Mouse (Mus musculus): ENCODE results near the gene Msi2. TPM values are rescaled to one million over a fixed set of nuclear protein-coding genes. Genes with fewer than 3 reads are reported as not detected.

The Msi2 gene
- polyA plus RNA-seq, 1 experiment from 2014 or later = 17.9 TPM

- H3K4me1 ChIP-seq (ENCODE audit: control insufficient read depth, insufficient read depth, low read length) = no peaks in the 10 kb centered on the region
- WGBS = 83% methylated on average over 6 of the region's 6 CpGs
- H3K36me3 ChIP-seq (ENCODE audit: control insufficient read depth, insufficient read depth, low read length) = no peaks in the 10 kb centered on the region
- no peak overlapping the region for H3K9ac ChIP-seq (replicated peaks; ENCODE audit: low read depth, low read length)
- H3K27me3 ChIP-seq (ENCODE audit: control insufficient read depth, insufficient read depth, low read length) = no peaks in the 10 kb centered on the region
- no peak overlapping the region for H3K4me2 ChIP-seq (replicated peaks; ENCODE audit: low read depth, low read length)
- H3K27ac ChIP-seq (ENCODE audit: low read length) = no peak overlapping the region
- H3K4me3 ChIP-seq (ENCODE audit: low read depth, low read length) = no peak overlapping the region
- no peaks in the 10 kb centered on the region for H3K9me3 ChIP-seq (ENCODE audit: control insufficient read depth, low read depth, low read length)
- no peak for ATAC-seq (ENCODE audit: insufficient number of reproducible peaks, insufficient read depth, low FRiP score, low read depth)
Observed at GRCm38 (mm10) chr11:88305759-88306158, 412.6 kb downstream of the Msi2 start.

GRCm38 (mm10) chr11:88301619-88302018 is 416.7 kb downstream of the Msi2 start:
- Histone ChIP-seq H3K4me1 (ENCODE audit: control insufficient read depth, insufficient read depth, low read length) (peaks cover 5% of the 10 kb centered on the region; the same call in 1 of the 2 replicates), H3K4me3 (ENCODE audit: low read depth, low read length) (no peak overlapping the region), H3K36me3 (ENCODE audit: control insufficient read depth, insufficient read depth, low read length) (no peaks in the 10 kb centered on the region), H3K4me2 (replicated peaks; ENCODE audit: low read depth, low read length) (no peak overlapping the region), H3K9ac (replicated peaks; ENCODE audit: low read depth, low read length) (no peak overlapping the region), H3K27ac (ENCODE audit: low read length) (no peak overlapping the region), H3K9me3 (ENCODE audit: control insufficient read depth, low read depth, low read length) (no peaks in the 10 kb centered on the region), H3K27me3 (ENCODE audit: control insufficient read depth, insufficient read depth, low read length) (no peaks in the 10 kb centered on the region)
- WGBS = 51% methylated on average over 6 of the region's 6 CpGs
- ATAC-seq (ENCODE audit: insufficient number of reproducible peaks, insufficient read depth, low FRiP score, low read depth) = no peak

GRCm38 (mm10) chr11:88299345-88299744 is 419.0 kb downstream of the Msi2 start:
- no peaks in the 10 kb centered on the region for H3K36me3 ChIP-seq (ENCODE audit: control insufficient read depth, insufficient read depth, low read length)
- 67% methylated on average over 4 of the region's 4 CpGs for WGBS
- no peaks in the 10 kb centered on the region for H3K9me3 ChIP-seq (ENCODE audit: control insufficient read depth, low read depth, low read length)
- ATAC-seq (ENCODE audit: insufficient number of reproducible peaks, insufficient read depth, low FRiP score, low read depth) = no peak
- H3K27ac ChIP-seq (ENCODE audit: low read length) = no peak overlapping the region
- H3K4me2 ChIP-seq (replicated peaks; ENCODE audit: low read depth, low read length) = no peak overlapping the region
- H3K4me3 ChIP-seq (ENCODE audit: low read depth, low read length) = no peak overlapping the region
- H3K27me3 ChIP-seq (ENCODE audit: control insufficient read depth, insufficient read depth, low read length) = no peaks in the 10 kb centered on the region
- H3K4me1 ChIP-seq (ENCODE audit: control insufficient read depth, insufficient read depth, low read length) = peaks cover 7% of the 10 kb centered on the region; the same call in 1 of the 2 replicates
- no peak overlapping the region for H3K9ac ChIP-seq (replicated peaks; ENCODE audit: low read depth, low read length)

GRCm38 (mm10) chr11:88297526-88297925 is 420.8 kb downstream of the Msi2 start:
- H3K4me2 ChIP-seq (replicated peaks; ENCODE audit: low read depth, low read length) = no peak overlapping the region
- ATAC-seq (ENCODE audit: insufficient number of reproducible peaks, insufficient read depth, low FRiP score, low read depth) = no peak
- H3K4me3 ChIP-seq (ENCODE audit: low read depth, low read length) = no peak overlapping the region
- H3K36me3 ChIP-seq (ENCODE audit: control insufficient read depth, insufficient read depth, low read length) = no peaks in the 10 kb centered on the region
- H3K27ac ChIP-seq (ENCODE audit: low read length) = no peak overlapping the region
- no peaks in the 10 kb centered on the region for H3K9me3 ChIP-seq (ENCODE audit: control insufficient read depth, low read depth, low read length)
- WGBS = 35% methylated on average over 4 of the region's 4 CpGs
- H3K9ac ChIP-seq (replicated peaks; ENCODE audit: low read depth, low read length) = no peak overlapping the region
- H3K4me1 ChIP-seq (ENCODE audit: control insufficient read depth, insufficient read depth, low read length) = peaks cover 11% of the 10 kb centered on the region; the same call in 1 of the 2 replicates
- H3K27me3 ChIP-seq (ENCODE audit: control insufficient read depth, insufficient read depth, low read length) = 0 out of 2 replicates have a peak, but pooled peaks cover 4% of the 10 kb centered on the region

- Histone ChIP-seq H3K9ac (replicated peaks; ENCODE audit: low read depth, low read length) (no peak overlapping the region), H3K4me3 (ENCODE audit: low read depth, low read length) (no peak overlapping the region)
Observed at GRCm38 (mm10) chr11:88295298-88295697, 423.0 kb downstream of the Msi2 start.

GRCm38 (mm10) chr11:88294394-88294710 is 424.0 kb downstream of the Msi2 start:
- Histone ChIP-seq H3K4me3 (ENCODE audit: low read depth, low read length) (0 out of 2 replicates have a peak overlapping the region, but pooled peaks have one; percentile 5), H3K4me2 (replicated peaks; ENCODE audit: low read depth, low read length) (peak overlapping the region; percentile 26)

More at GRCm38 (mm10) chr11:88295298-88295697, 423.0 kb downstream of the Msi2 start:
- Histone ChIP-seq H3K27ac (ENCODE audit: low read length) (no peak overlapping the region), H3K4me1 (ENCODE audit: control insufficient read depth, insufficient read depth, low read length) (peaks cover 11% of the 10 kb centered on the region; the same call in 1 of the 2 replicates), H3K4me2 (replicated peaks; ENCODE audit: low read depth, low read length) (no peak overlapping the region), H3K36me3 (ENCODE audit: control insufficient read depth, insufficient read depth, low read length) (no peaks in the 10 kb centered on the region), H3K27me3 (ENCODE audit: control insufficient read depth, insufficient read depth, low read length) (0 out of 2 replicates have a peak, but pooled peaks cover 4% of the 10 kb centered on the region), H3K9me3 (ENCODE audit: control insufficient read depth, low read depth, low read length) (no peaks in the 10 kb centered on the region)
- no peak for ATAC-seq (ENCODE audit: insufficient number of reproducible peaks, insufficient read depth, low FRiP score, low read depth)
- WGBS = 50% methylated on average over 5 of the region's 5 CpGs

GRCm38 (mm10) chr11:88293631-88294393 is 424.5 kb downstream of the Msi2 start, which contains the start of gene Ccdc182:
Gene Ccdc182 (plus strand): TSS chr11:88294058.
- H3K27ac ChIP-seq (ENCODE audit: low read length) = no peak within 1 kb of the TSS
- 0 out of 2 replicates have a peak within 1 kb of the TSS, but pooled peaks have one; percentile 10 for H3K9ac ChIP-seq (replicated peaks; ENCODE audit: low read depth, low read length)
- H3K27me3 ChIP-seq (ENCODE audit: control insufficient read depth, insufficient read depth, low read length) = 0 out of 2 replicates have a peak, but pooled peaks cover 4% of the 10 kb centered on the region
- H3K4me1 ChIP-seq (ENCODE audit: control insufficient read depth, insufficient read depth, low read length) = peaks cover 11% of the 10 kb centered on the region; the same call in 1 of the 2 replicates
- no peak for ATAC-seq (ENCODE audit: insufficient number of reproducible peaks, insufficient read depth, low FRiP score, low read depth)
- H3K36me3 ChIP-seq (ENCODE audit: control insufficient read depth, insufficient read depth, low read length) = no peaks in the 10 kb centered on the region
- 0 out of 2 replicates have a peak within 1 kb of the TSS, but pooled peaks have one; percentile 5 for H3K4me3 ChIP-seq (ENCODE audit: low read depth, low read length)
- no peaks in the 10 kb centered on the region for H3K9me3 ChIP-seq (ENCODE audit: control insufficient read depth, low read depth, low read length)
- peak within 1 kb of the TSS; percentile 26 for H3K4me2 ChIP-seq (replicated peaks; ENCODE audit: low read depth, low read length)
- 47% methylated on average over 20 of the region's 20 CpGs for WGBS

More at GRCm38 (mm10) chr11:88294394-88294710, 424.0 kb downstream of the Msi2 start:
- Histone ChIP-seq H3K9ac (replicated peaks; ENCODE audit: low read depth, low read length) (0 out of 2 replicates have a peak overlapping the region, but pooled peaks have one; percentile 10), H3K9me3 (ENCODE audit: control insufficient read depth, low read depth, low read length) (no peaks in the 10 kb centered on the region), H3K27ac (ENCODE audit: low read length) (no peak overlapping the region), H3K36me3 (ENCODE audit: control insufficient read depth, insufficient read depth, low read length) (no peaks in the 10 kb centered on the region), H3K27me3 (ENCODE audit: control insufficient read depth, insufficient read depth, low read length) (0 out of 2 replicates have a peak, but pooled peaks cover 4% of the 10 kb centered on the region), H3K4me1 (ENCODE audit: control insufficient read depth, insufficient read depth, low read length) (peaks cover 11% of the 10 kb centered on the region; the same call in 1 of the 2 replicates)
- whole genome bisulfite sequencing = 41% methylated on average over 17 of the region's 17 CpGs
- no peak for ATAC-seq (ENCODE audit: insufficient number of reproducible peaks, insufficient read depth, low FRiP score, low read depth)

- Histone ChIP-seq H3K4me1 (ENCODE audit: control insufficient read depth, insufficient read depth, low read length) (0 out of 2 replicates have a peak, but pooled peaks cover 6% of the 10 kb centered on the region), H3K27ac (ENCODE audit: low read length) (no peak overlapping the region), H3K9ac (replicated peaks; ENCODE audit: low read depth, low read length) (no peak overlapping the region), H3K4me2 (replicated peaks; ENCODE audit: low read depth, low read length) (no peak overlapping the region), H3K36me3 (ENCODE audit: control insufficient read depth, insufficient read depth, low read length) (no peaks in the 10 kb centered on the region), H3K4me3 (ENCODE audit: low read depth, low read length) (no peak overlapping the region), H3K27me3 (ENCODE audit: control insufficient read depth, insufficient read depth, low read length) (0 out of 2 replicates have a peak, but pooled peaks cover 4% of the 10 kb centered on the region), H3K9me3 (ENCODE audit: control insufficient read depth, low read depth, low read length) (no peaks in the 10 kb centered on the region)
- WGBS = 44% methylated on average over 4 of the region's 4 CpGs
- ATAC-seq (ENCODE audit: insufficient number of reproducible peaks, insufficient read depth, low FRiP score, low read depth) = no peak
Observed at GRCm38 (mm10) chr11:88291688-88292087, 426.6 kb downstream of the Msi2 start.

All from stomach, embryonic 14.5 days (tissue).